Comparison of ENCODE assay signal across 8 mouse cellular contexts in the genomic region with DNA sequence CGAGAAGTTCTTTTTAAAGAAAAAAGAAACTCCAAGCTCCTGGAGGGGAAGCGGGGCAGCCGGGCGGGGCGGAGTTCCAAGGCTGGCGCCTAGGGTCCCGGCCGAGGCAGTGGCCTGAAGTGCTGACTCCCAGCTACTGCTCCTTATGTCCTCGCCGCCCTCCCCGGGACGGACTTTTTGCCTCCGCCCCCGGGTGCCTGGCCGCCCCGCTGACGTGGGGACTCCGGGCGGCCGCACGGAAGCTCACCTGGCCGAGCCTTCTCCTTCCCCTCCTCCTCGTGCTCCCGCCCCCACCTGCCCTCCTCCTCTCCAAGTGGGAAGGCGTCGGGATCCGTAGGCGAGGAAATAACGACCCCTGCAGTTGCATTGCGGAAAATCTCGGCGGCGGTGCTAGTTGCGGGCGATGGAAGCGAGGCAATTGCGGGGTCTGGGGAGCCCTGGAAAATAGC. TPM values are rescaled to one million over a fixed set of nuclear protein-coding genes. Genes with fewer than 3 reads are reported as not detected.
DNase-seq lines count a peak whose midpoint lies in the region; ATAC-seq lines count a peak whose summit lies in the region.

No protein-coding gene starts in this region.

- WGBS in heart, embryonic 10.5 days = under 1% methylated on average over 36 of the region's 37 CpGs
- under 1% methylated on average over 37 of the region's 37 CpGs for WGBS in embryonic facial prominence, embryonic 12.5 days

- no peak overlapping the region for H3K27ac ChIP-seq in heart, embryonic 10.5 days
- no peak overlapping the region for H3K27ac ChIP-seq in embryonic facial prominence, embryonic 12.5 days

- no peaks in the 10 kb centered on the region for H3K9me3 ChIP-seq in heart, embryonic 10.5 days
- H3K9me3 ChIP-seq in embryonic facial prominence, embryonic 12.5 days = no peaks in the 10 kb centered on the region

- H3K4me1 ChIP-seq in heart, embryonic 10.5 days = peaks cover 19% of the 10 kb centered on the region
- H3K4me1 ChIP-seq in embryonic facial prominence, embryonic 12.5 days = peaks cover 21% of the 10 kb centered on the region

- intact Hi-C loops in gastrocnemius, postnatal 36 days (cut with DNase I) = no loop called here

- no peak for DNase-seq in heart, embryonic 10.5 days (ENCODE audit: low spot score)
- no peak for DNase-seq in heart, adult 8-10 months (ENCODE audit: low spot score)
- peak; percentile 30 for DNase-seq in ES-CJ7 (ENCODE audit: low read depth, low spot score)
- peak; percentile 19 to 28 for DNase-seq in layer of hippocampus, adult 8-10 months (ENCODE audit: low spot score in 2 of 2)
- DNase-seq in neural tube, embryonic 10.5 days (ENCODE audit: extremely low spot score, low spot score) = peak; percentile 48
- DNase-seq in gastrocnemius, postnatal 36 days = no peak
- no peak for DNase-seq in lung, postnatal 25 days (ENCODE audit: low spot score)

- 0 out of 2 replicates have a peak overlapping the region, but pooled peaks have one; percentile 36 for H3K9ac ChIP-seq in embryonic facial prominence, embryonic 12.5 days

- H3K4me3 ChIP-seq in heart, embryonic 10.5 days = peak overlapping the region; percentile 55
- peak overlapping the region; percentile 45 for H3K4me3 ChIP-seq in embryonic facial prominence, embryonic 12.5 days

- no peak for ATAC-seq in embryonic facial prominence, embryonic 12.5 days (ENCODE audit: insufficient number of reproducible peaks, insufficient read depth, low FRiP score, low TSS enrichment)

- H3K27me3 ChIP-seq in heart, embryonic 10.5 days (ENCODE audit: insufficient read depth, poor library complexity, severe bottlenecking) = peaks cover 65% of the 10 kb centered on the region
- H3K27me3 ChIP-seq in embryonic facial prominence, embryonic 12.5 days = peaks cover 59% of the 10 kb centered on the region

- no peaks in the 10 kb centered on the region for H3K36me3 ChIP-seq in heart, embryonic 10.5 days
- H3K36me3 ChIP-seq in embryonic facial prominence, embryonic 12.5 days = no peaks in the 10 kb centered on the region

- H3K4me2 ChIP-seq in embryonic facial prominence, embryonic 12.5 days (replicated peaks) = peak overlapping the region; percentile 76

RNA-seq across cellular contexts. Expression of gene Car10, which starts 1.1 kb away (rescaled TPM):
- 0.09 TPM in 1 of 2 replicates, not detected in the other for polyA plus RNA-seq in heart, embryonic 10.5 days (2016; fragmentation: Nextera tagmentation; extraction: Ambion mirVana)
- not detected for total RNA-seq in heart, adult 8-10 months (2022)
- polyA plus RNA-seq in embryonic facial prominence, embryonic 12.5 days (2016; fragmentation: Nextera tagmentation; extraction: Ambion mirVana) = 1.2 and 1.3 TPM in 2 replicates
- total RNA-seq in layer of hippocampus, adult 8-10 months (2022) = 10 to 100 TPM; 38.8 to 49.5 (median 43.6) TPM
- not detected for total RNA-seq in gastrocnemius, postnatal 36 days (2021)

Comparison
In these comparisons a context has a peak if more than half of its experiments do, and no peak if none do; other contexts are left out.
1. DNase-seq: peak in ES-CJ7 (single experiment), layer of hippocampus, adult 8-10 months (2 of 2) and neural tube, embryonic 10.5 days (single experiment); none in heart, embryonic 10.5 days (single experiment), heart, adult 8-10 months (single experiment), gastrocnemius, postnatal 36 days (0 of 2) and lung, postnatal 25 days (single experiment).
2. RNA of gene Car10, which starts 1.1 kb away (total RNA-seq): 38.8 to 49.5 TPM in layer of hippocampus, adult 8-10 months; not detected in heart, adult 8-10 months and not detected in gastrocnemius, postnatal 36 days; every median in the first group is over 10 times any median in the second.